Mouse (Mus musculus) myocyte (in vitro differentiated cells): ENCODE results near the gene Pln. TPM values are rescaled to one million over a fixed set of nuclear protein-coding genes. Genes with fewer than 3 reads are reported as not detected.

Experiments
- H3K27me3 ChIP-seq: one replicate; pipeline ENCODE4 v1.6.1; 2011; ENCODE audit not compliant: control insufficient read depth, insufficient read depth, insufficient read length
- H3K36me3 ChIP-seq: one replicate; pipeline ENCODE4 v1.6.1; 2011; ENCODE audit not compliant: control insufficient read depth, insufficient read depth
- H3K4me2 ChIP-seq: one replicate; pipeline ENCODE4 v1.6.1; 2011; ENCODE audit warnings: low read depth, control low read depth
- H3K4me3 ChIP-seq: one replicate; pipeline ENCODE4 v1.5.1; 2011; ENCODE audit warnings: mild to moderate bottlenecking, control low read depth, moderate library complexity
- H3K79me2 ChIP-seq: one replicate; pipeline ENCODE4 v1.6.1; 2011; ENCODE audit not compliant: control insufficient read depth, insufficient read depth
- H3ac ChIP-seq: one replicate; pipeline ENCODE4 v1.6.1; 2011; ENCODE audit not compliant: control insufficient read depth, insufficient read length
- CEBPB ChIP-seq: IDR thresholded peaks from 2 replicates; pipeline ENCODE4 v1.6.1; 2011; ENCODE audit warnings: mild to moderate bottlenecking, moderate library complexity; ENCODE audit not compliant: poor library complexity, insufficient read depth, severe bottlenecking
- E2F4 ChIP-seq: IDR thresholded peaks from one replicate; pipeline ENCODE4 v1.6.1; 2011; ENCODE audit warnings: mild to moderate bottlenecking, control low read depth, moderate library complexity; ENCODE audit not compliant: insufficient read depth
- MAX ChIP-seq: IDR thresholded peaks from one replicate; pipeline ENCODE4 v1.6.1; 2011; ENCODE audit warnings: low read depth, mild to moderate bottlenecking, control low read depth
- MYOD1 ChIP-seq, 3 experiments: IDR thresholded peaks; one replicate each; pipeline ENCODE4 v1.6.1; 2011; ENCODE audit warnings: control low read depth in 2 of 3, low read depth in 2 of 3, mild to moderate bottlenecking in 2 of 3, moderate library complexity in 1 of 3; ENCODE audit not compliant: insufficient read length in 2 of 3, control insufficient read depth in 1 of 3
- MYOG ChIP-seq, 3 experiments: IDR thresholded peaks; one replicate each; pipeline ENCODE4 v1.6.1; 2011; ENCODE audit warnings: control low read depth in 2 of 3, low read depth in 2 of 3, mild to moderate bottlenecking in 2 of 3; ENCODE audit not compliant: insufficient read length in 2 of 3, control insufficient read depth in 1 of 3, insufficient read depth in 1 of 3
- POLR2A ChIP-seq: IDR thresholded peaks from one replicate; pipeline ENCODE4 v1.6.1; 2011; ENCODE audit warnings: low read depth, mild to moderate bottlenecking, control low read depth, moderate library complexity; ENCODE audit not compliant: insufficient read length
- POLR2AphosphoS2 ChIP-seq: IDR thresholded peaks from one replicate; pipeline ENCODE4 v1.6.1; 2011; ENCODE audit warnings: low read depth, control low read depth; ENCODE audit not compliant: insufficient read length
- REST ChIP-seq: IDR thresholded peaks from one replicate; pipeline ENCODE4 v1.6.1; 2011; ENCODE audit warnings: mild to moderate bottlenecking, control low read depth, moderate library complexity; ENCODE audit not compliant: insufficient read depth, insufficient read length
- SRF ChIP-seq: IDR thresholded peaks from one replicate; pipeline ENCODE4 v1.6.1; 2011; ENCODE audit warnings: low read depth; ENCODE audit not compliant: control insufficient read depth, insufficient read length
- TCF12 ChIP-seq: IDR thresholded peaks from one replicate; pipeline ENCODE4 v1.6.1; 2011; ENCODE audit warnings: mild to moderate bottlenecking, control low read depth; ENCODE audit not compliant: poor library complexity, insufficient read depth, severe bottlenecking
- TCF3 ChIP-seq: IDR thresholded peaks from one replicate; pipeline ENCODE4 v1.6.1; 2011; ENCODE audit warnings: low read depth, control low read depth; ENCODE audit not compliant: insufficient read length
- USF1 ChIP-seq: IDR thresholded peaks from one replicate; pipeline ENCODE4 v1.6.1; 2011; ENCODE audit warnings: low read depth, mild to moderate bottlenecking, control low read depth, moderate library complexity
- polyA plus RNA-seq: library from polyadenylated mRNA; unstranded; fragments of >200 nt; fragmentation: generic; extraction: Trizol; gene quantifications from one replicate; pipeline ENCODE4 v1.2.1, GENCODE M21; 2012; ENCODE audit warnings: missing spikeins

Gene Pln
- polyA plus RNA-seq, 1 experiment, result 0.56 TPM

DNA sequence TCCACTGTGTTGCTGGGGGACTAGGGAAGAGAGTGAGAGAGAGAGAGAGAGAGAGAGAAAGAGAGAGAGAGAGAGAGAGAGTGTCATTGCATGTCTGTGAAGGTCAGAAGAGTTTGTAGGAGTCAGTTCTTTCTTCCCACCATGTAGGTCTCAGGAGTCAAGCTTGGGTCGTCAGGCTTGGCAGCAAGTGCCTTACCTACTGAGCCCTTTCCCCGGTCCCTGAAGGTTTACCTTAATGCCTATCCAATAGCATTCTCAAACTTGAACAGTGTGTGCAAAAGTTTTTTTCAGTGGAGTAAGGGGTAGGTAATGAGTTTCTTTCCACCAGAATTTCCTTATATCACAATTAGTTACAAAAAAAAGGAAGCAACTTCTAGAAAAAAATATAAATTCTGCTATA is 1.6 kb downstream of the Pln start:
- no peak overlapping the region for H3ac ChIP-seq
- H3K27me3 ChIP-seq, result no peaks in the 10 kb centered on the region
- no peaks in the 10 kb centered on the region for H3K36me3 ChIP-seq
- H3K4me2 ChIP-seq, result no peak overlapping the region
- no peak overlapping the region for H3K4me3 ChIP-seq
- TF ChIP-seq USF1, result no peak
- no peak for TF ChIP-seq CEBPB
- no peak for TF ChIP-seq MYOG (IDR thresholded peaks at IDR 0.05; ENCODE audit: control insufficient read depth in 1 of 3, insufficient read depth in 1 of 3, insufficient read length in 2 of 3, low read depth in 2 of 3)
- TF ChIP-seq REST, result no peak
- peaks cover 4% of the 10 kb centered on the region for H3K79me2 ChIP-seq

DNA sequence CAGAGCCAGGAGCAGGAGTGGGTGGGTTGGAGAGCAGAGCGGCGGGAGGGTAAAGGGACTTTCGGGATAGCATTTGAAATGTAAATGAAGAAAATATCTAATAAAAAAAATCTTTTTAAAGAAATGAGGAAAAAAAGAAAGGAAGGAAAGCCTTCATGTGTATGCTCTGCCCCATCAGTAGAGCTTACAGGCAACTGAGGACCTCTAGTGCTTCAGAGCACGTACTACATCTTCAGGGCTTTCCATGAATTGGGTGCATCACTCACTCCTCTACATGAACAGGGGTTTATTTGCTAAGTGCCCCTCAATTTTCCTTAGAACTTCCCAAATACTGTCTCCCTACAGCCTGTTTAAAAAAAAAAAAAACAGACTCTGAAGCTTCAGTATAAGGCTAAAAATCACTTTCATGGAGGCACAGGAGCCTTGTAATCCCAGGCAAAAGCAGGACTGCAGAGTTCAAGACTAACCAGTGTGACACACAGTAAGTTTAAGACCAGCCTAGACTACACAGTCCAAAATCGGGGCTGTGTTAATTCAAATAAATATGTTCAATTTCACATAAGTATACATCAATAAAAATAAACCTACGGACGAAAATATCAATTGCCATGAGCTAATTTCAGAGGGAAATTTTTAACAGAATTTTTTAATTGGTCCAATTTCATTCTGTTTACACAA is 4.0 kb downstream of the Pln start:
- no peaks in the 10 kb centered on the region for H3K27me3 ChIP-seq
- H3K79me2 ChIP-seq, result peaks cover 4% of the 10 kb centered on the region
- no peak overlapping the region for H3ac ChIP-seq
- no peak for TF ChIP-seq POLR2AphosphoS2
- no peak for TF ChIP-seq USF1
- H3K36me3 ChIP-seq, result no peaks in the 10 kb centered on the region
- no peak overlapping the region for H3K4me2 ChIP-seq
- no peak overlapping the region for H3K4me3 ChIP-seq

- Histone ChIP-seq H3K36me3 (no peaks in the 10 kb centered on the region), H3K27me3 (no peaks in the 10 kb centered on the region), H3ac (no peak overlapping the region), H3K79me2 (peaks cover 4% of the 10 kb centered on the region), H3K4me3 (no peak overlapping the region), H3K4me2 (no peak overlapping the region)
- TF ChIP-seq TCF3 (no peak), TCF12 (no peak), REST (no peak), MAX (no peak)
Observed at GRCm38 (mm10) chr10:53342166-53342728, 4.8 kb downstream of the Pln start.

- no peak for TF ChIP-seq MAX
- no peak for TF ChIP-seq E2F4
- no peak for TF ChIP-seq USF1
- no peak for TF ChIP-seq MYOG (IDR thresholded peaks at IDR 0.05; ENCODE audit: control insufficient read depth in 1 of 3, insufficient read depth in 1 of 3, insufficient read length in 2 of 3, low read depth in 2 of 3)
- no peak for TF ChIP-seq POLR2AphosphoS2
- TF ChIP-seq TCF12, result no peak
- Histone ChIP-seq H3ac (no peak overlapping the region), H3K27me3 (no peaks in the 10 kb centered on the region), H3K4me2 (no peak overlapping the region), H3K36me3 (no peaks in the 10 kb centered on the region), H3K4me3 (no peak overlapping the region), H3K79me2 (peaks cover 4% of the 10 kb centered on the region)
Observed at GRCm38 (mm10) chr10:53343384-53343783, 5.9 kb downstream of the Pln start.

- Histone ChIP-seq H3K36me3 (no peaks in the 10 kb centered on the region), H3K4me2 (no peak overlapping the region), H3ac (no peak overlapping the region), H3K79me2 (peaks cover 4% of the 10 kb centered on the region), H3K4me3 (no peak overlapping the region), H3K27me3 (no peaks in the 10 kb centered on the region)
- TF ChIP-seq TCF3 (no peak), TCF12 (no peak), USF1 (no peak), CEBPB (no peak), MYOD1 (IDR thresholded peaks at IDR 0.05; ENCODE audit: control insufficient read depth in 1 of 3, insufficient read length in 2 of 3, low read depth in 2 of 3) (no peak), REST (no peak), POLR2A (no peak), MYOG (IDR thresholded peaks at IDR 0.05; ENCODE audit: control insufficient read depth in 1 of 3, insufficient read depth in 1 of 3, insufficient read length in 2 of 3, low read depth in 2 of 3) (no peak), E2F4 (no peak), POLR2AphosphoS2 (no peak), MAX (no peak), SRF (no peak)
Observed at GRCm38 (mm10) chr10:53343865-53344264, 6.4 kb downstream of the Pln start.
